Mouse (Mus musculus): Measurements from ENCODE around the gene Cwh43.
A peak's percentile ranks its signal among the peaks of the same experiment; 100 is the strongest.

Gene Cwh43

DNA sequence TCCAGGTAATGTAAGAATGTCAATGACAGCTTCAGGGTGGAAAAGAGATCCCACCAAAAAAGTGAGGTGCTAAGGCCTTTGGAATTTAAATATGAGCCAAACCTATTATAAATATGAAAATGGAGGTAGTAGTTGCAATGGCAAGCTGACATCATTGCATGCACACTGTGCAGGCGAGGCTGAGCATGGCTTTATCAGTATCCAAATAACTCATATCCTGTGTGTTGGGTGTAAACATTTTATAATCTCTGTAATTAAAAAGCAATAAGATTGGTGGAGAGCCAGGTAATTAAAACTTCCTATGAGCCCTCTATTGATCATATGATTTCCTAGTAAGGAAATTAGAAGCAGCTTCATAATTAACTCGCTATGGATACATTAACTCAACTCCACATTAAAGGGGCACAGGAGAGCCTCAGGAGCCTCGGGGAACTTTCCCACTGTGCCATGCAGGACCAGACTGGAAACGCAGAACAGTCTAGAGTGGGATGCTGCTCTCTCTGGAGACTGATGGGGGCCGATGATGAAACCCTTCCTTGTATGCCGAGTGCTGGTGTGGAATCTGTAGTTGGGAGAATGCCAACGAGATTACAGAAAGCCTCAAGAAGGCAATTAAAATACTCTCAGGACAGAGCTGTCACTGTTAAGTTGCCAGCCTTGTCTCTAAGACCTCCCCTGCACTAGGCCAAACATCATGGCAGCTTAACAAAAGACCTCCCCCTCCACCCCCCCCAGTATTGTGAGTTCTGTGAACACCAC lies 5.9 kb upstream of the Cwh43 start:
- DNase-seq (ENCODE audit: low spot score), result peak; percentile 30

- DNase-seq (ENCODE audit: low spot score), result no peak
Observed at GRCm38 (mm10) chr5:73401341-73401740, 4.5 kb upstream of the Cwh43 start.

GRCm38 (mm10) chr5:73402911-73403310 lies 3.0 kb upstream of the Cwh43 start:
- DNase-seq (ENCODE audit: low spot score), result no peak

- no peak for DNase-seq (ENCODE audit: low spot score)
Observed at GRCm38 (mm10) chr5:73403311-73404068, 2.4 kb upstream of the Cwh43 start.

DNA sequence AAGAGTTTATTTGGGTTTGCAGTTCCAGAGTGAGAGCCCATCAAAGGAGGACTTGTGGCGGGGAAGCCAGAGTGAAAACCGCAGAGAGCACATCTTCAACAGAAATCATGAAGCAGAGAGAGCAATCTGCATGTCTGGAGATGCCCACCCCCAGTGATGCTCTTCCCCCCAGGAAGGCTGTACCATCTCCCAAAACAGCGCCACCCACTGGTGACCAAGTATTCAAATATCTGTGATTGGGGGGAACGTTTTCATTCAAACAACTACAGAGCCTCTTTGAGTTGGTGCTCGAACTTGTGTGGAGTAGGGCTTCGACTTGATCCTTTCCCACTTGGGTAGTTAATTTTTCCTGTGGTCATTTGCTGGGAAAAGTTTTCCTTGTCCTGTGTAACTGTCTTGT lies 1.1 kb upstream of the Cwh43 start:
- DNase-seq (ENCODE audit: low spot score), result no peak

DNA sequence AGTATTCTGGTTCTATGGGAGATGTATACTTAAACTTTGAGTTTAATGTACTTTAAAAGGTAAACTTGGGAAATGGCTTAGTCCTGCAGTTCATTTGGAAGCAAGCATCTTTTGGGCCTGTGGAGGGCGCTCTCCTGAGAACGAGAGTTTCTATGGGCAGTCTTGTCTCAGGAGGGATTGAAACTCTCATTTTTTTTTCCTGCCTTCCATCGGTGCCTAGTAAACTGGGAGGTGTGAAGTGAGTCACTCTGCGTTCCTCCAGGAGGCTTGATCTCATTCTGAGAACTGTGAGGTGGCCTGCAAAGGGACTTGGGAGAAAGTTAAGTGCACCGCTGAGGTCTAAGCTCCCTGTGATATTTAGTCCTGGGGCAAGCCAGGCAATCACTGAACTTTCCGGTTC lies 986 bp downstream of the Cwh43 start:
- no peak for DNase-seq (ENCODE audit: low spot score)

- DNase-seq (ENCODE audit: low spot score), result no peak
Observed at GRCm38 (mm10) chr5:73409970-73410369, 4.1 kb downstream of the Cwh43 start.

DNA sequence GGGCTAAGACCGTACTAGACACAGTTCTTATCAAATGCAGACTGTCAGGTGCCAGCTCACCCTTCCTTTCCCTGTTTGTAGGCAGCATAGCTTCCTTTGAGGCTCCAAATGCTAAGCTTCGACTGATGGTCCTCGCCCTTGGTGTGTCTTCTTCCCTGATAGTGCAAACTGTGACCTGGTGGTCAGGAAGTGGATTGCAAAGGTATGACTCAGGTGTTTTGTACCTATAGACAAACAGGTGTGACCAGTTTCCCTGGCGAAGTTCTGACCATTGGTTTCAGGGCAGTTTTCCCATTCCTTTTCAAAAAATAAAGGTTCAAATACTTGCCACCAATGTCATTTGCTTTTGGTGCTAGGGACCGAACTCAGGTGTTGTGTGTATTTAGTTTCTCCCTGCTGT lies 5.9 kb downstream of the Cwh43 start:
- DNase-seq (ENCODE audit: low spot score), result no peak

DNA sequence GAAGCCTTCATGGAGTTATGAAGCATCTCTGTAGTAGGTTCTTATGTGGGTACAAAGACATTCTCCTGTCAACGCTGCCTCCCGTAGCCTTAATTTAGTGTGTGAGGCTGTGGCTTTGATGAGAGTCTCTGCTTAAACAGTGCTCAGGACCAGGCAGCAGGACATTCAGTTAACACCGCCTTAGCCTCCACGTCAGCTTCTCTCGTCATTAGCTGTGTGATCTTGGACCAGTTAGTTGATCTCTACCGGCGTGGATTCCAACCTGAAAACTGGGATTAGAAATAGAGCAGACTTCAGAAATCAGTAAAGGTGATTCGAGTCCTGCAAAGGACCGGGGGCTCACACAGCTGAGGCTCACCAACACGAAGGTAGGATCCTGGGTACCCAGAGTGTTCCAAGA lies 8.3 kb downstream of the Cwh43 start:
- DNase-seq (ENCODE audit: low spot score), result no peak

- peak; percentile 56 for DNase-seq (ENCODE audit: low spot score)
Observed at GRCm38 (mm10) chr5:73419045-73419695, 13.3 kb downstream of the Cwh43 start.

- no peak for DNase-seq (ENCODE audit: low spot score)
Observed at GRCm38 (mm10) chr5:73426824-73427223, 20.9 kb downstream of the Cwh43 start.

DNA sequence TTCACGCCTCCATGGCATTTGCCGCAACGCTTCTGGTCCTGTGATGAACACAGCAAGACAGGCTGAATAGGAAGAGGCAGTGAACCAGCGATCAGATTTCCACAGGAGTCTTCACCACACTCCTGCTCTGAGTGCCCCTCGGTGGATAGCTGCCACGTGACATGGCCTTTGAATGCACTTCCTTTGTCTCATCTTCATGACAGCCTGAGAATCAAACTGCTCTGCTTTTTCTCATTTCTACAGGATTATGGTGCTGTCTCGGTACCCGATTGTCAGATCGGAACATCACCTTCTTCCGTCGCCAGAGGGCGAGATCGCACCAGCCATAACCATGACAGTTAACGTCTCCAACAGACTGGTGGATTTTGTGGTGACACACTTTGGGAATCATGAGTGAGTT lies 25.7 kb downstream of the Cwh43 start:
- DNase-seq (ENCODE audit: low spot score), result peak; percentile 78

- DNase-seq (ENCODE audit: low spot score), result no peak
Observed at GRCm38 (mm10) chr5:73432805-73433204, 26.9 kb downstream of the Cwh43 start.

DNA sequence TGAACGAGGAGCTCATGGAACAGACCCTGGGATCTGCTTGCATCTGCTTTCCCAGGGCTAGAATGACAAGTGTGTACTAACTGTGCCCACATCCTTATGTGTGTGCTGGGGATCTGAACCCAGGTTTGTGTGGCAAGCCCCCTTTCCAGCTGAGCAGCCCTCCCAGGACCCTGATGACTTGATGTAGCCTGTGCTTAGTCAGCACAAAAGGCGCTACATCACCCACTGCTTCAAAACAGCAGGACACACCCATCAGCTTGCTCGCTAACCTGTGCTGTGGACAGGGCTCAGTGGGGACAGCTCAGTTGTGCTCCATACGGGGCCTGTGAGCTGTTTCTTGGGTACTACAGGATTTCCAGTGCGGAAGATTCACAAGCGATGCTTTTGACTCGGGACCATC lies 28.9 kb downstream of the Cwh43 start:
- no peak for DNase-seq (ENCODE audit: low spot score)

DNA sequence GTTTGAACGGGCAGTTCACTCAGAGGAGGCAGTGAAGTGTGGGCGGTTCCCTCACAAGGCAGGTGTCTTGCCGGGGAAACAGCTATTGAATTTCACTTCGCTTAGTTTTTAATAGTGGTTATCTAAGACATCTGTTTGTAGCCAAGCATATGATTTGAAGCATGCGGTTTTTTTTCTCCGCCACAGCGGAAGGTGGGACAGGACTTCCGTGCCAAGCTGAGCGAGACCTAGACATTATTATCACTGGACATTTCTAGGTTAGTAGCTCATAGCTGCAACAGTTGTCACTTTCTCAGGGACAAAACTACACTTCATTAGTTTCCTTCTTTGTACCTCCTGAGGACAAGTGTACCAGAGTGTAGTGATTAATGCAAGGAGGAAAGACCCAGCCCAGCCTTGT lies 36.3 kb downstream of the Cwh43 start:
- DNase-seq (ENCODE audit: low spot score), result no peak

- no peak for DNase-seq (ENCODE audit: low spot score)
Observed at GRCm38 (mm10) chr5:73450276-73450675, 44.4 kb downstream of the Cwh43 start.

DNA sequence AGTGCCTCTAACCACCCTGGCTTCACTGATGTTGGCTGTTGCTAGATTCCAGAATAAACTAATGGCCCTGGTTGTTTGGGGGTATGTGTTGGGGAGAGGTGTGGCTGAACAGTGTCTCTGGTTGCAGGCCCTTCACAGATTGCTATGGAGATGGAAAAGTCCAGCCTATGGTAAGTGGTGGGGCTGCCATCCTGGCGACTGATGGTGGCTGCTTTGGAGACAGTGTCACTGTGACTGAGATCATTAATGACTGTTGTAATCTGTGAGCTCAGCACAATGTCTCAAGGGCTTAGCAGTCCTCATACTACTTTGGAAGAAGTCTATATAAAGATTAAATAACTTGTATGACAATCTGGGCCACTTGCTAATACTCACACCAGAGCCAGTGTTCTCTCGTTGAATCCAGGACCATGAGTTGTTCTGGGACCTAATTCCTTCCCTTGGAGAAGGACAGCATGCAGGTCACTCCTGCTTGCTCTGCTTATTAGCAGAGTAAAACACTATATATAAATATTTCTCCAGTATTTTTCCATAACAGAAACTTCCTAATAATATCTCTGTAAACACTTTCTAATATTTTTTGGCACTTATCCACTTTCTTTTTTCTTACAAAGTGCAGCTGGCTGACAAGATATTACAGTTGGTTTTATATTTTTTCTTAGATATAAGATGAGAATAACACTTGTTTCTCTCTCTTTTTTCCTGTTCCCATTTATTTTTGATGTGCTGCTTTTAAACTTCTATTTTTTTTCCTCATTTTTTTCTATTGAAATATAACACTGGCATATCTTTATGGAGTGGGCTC lies 48.8 kb downstream of the Cwh43 start:
- DNase-seq (ENCODE audit: low spot score), result no peak

DNA sequence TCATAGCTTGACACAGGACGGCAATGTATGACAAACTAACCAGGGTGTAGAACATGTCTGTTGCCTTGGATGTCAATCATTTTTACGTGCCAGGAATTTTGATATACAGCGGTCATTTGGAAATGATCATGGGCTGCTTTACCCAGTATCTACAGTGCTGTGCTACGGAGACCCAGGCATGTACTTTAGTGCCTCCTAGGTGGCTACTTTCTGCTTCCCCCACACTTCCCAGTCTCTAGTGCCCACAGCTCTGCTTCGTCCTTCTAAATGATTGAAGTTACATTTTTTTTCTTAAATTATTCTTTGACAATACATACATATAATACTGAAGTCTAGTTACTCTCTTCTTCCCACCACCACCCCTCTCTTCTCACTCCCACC lies 49.4 kb downstream of the Cwh43 start:
- DNase-seq (ENCODE audit: low spot score), result no peak

DNA sequence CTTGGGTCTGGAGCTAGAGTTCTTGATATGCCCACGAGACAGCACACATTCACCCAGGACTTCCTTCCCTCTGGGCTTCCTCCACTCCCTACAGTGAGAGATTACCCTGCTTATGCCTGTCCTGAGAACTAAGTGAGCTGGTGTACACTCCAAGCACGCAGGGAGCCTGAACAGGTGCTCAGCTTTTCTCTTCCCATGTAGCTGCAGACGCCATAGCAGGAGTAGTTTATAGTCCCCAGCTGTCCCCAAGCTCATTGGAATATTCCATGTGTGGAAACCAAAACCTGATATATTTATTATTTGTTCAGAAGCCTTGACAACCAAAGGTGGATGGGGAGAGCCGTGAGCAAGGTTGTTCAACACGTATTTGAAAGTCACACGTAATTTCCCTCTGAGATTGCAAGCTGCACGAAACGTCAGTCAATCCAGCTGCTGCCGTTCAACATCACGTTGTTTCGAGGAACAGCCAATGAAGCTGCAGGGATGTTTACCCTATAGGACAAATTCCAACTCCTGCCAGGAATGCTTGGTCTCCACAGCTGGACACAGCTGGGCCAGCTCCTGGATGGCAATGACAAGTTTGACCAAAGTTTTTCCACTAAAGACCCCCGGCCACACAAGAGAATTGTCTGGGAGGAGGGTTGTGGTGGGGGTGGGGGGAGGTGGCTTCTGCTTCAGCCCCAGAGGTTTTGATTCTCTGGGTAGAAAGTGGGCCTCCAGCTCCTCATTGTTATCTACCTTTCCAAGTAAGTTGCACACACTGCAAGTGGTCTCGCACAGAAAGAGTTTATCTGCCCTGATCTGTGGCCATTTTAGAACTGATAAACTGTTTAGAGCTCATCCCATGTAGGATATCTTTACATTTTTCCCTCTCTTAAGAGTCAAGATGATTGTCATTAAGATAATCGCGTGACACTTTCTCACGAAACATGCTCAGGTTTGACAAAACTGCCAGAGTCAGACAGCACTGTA lies 62.9 kb downstream of the Cwh43 start:
- DNase-seq (ENCODE audit: low spot score), result no peak

GRCm38 (mm10) chr5:73474412-73475405 lies 68.8 kb downstream of the Cwh43 start:
- DNase-seq (ENCODE audit: low spot score), result no peak

All from MN1 (cell line).